Mouse (Mus musculus) forebrain, postnatal 0 days (tissue): Measurements from ENCODE around the gene Tnfrsf12a. TPM values are rescaled to one million over a fixed set of nuclear protein-coding genes. Genes with fewer than 3 reads are reported as not detected.

Experiments
- ATAC-seq: fragments of 200-750 bp; cut with Nextera tagmentation; 2 replicates; pipeline ENCODE4 v1.8.0; 2017; ENCODE audit warnings: mild to moderate bottlenecking, moderate library complexity
- DNase-seq: peaks from one replicate; pipeline ENCODE4 v3.0.0-alpha.2; 2015
- H3K27ac ChIP-seq: fragments of 300-500 bp; sonication (generic); 2 replicates; pipeline ENCODE4 v1.5.1; 2014; ENCODE audit warnings: low read depth, mild to moderate bottlenecking, antibody characterized with exemption, low read length, moderate library complexity, mixed read lengths
- H3K27me3 ChIP-seq: fragments of 300-500 bp; sonication (generic); 2 replicates; pipeline ENCODE4 v1.6.1; 2014; ENCODE audit warnings: mild to moderate bottlenecking, low read length, mixed read lengths; ENCODE audit not compliant: insufficient read depth
- H3K36me3 ChIP-seq: fragments of 300-500 bp; sonication (generic); 2 replicates; pipeline ENCODE4 v1.6.1; 2014; ENCODE audit warnings: mild to moderate bottlenecking, moderate library complexity; ENCODE audit not compliant: insufficient read depth
- H3K4me1 ChIP-seq: fragments of 300-500 bp; sonication (generic); 2 replicates; pipeline ENCODE4 v1.6.1; 2014; ENCODE audit warnings: antibody characterized with exemption; ENCODE audit not compliant: insufficient read depth
- H3K4me2 ChIP-seq: fragments of 300-500 bp; sonication (generic); 2 replicates; pipeline ENCODE4 v1.6.1; 2014; ENCODE audit warnings: low read depth, mild to moderate bottlenecking, moderate library complexity
- H3K4me3 ChIP-seq: fragments of 300-500 bp; sonication (generic); 2 replicates; pipeline ENCODE4 v1.5.1; 2014; ENCODE audit warnings: low read depth, low read length, mixed read lengths
- H3K9ac ChIP-seq: fragments of 300-500 bp; sonication (generic); 2 replicates; pipeline ENCODE4 v1.6.1; 2014; ENCODE audit warnings: mild to moderate bottlenecking
- H3K9me3 ChIP-seq: fragments of 300-500 bp; sonication (generic); 2 replicates; pipeline ENCODE4 v1.6.1; 2016; ENCODE audit warnings: low read length
- CTCF ChIP-seq: sonication (generic); IDR thresholded peaks from 2 replicates; pipeline ENCODE4 v1.5.1; 2016; ENCODE audit warnings: antibody characterized with exemption, control low read depth, low read depth
- WGBS: fragments of 180-500 bp; shearing (Covaris S2); extraction: QIAGEN DNeasy Blood & Tissue Kit; methylation state at CpG from one replicate; pipeline ENCODE4 v1.1.7; 2014; 5-methylcytosine and 5-hydroxymethylcytosine counted together
- polyA plus RNA-seq: library from polyadenylated mRNA; unstranded; fragments of >200 nt; fragmentation: Nextera tagmentation; extraction: Ambion mirVana; gene quantifications from 2 replicates; pipeline ENCODE4 v1.2.1, GENCODE M21; 2015
- total RNA-seq: library from RNA; depleted of rRNA; stranded (reverse); fragments of >200 nt; gene quantifications from 2 replicates; pipeline ENCODE4 v1.2.3, GENCODE M21; 2014

Gene Tnfrsf12a
- total and polyA plus RNA-seq, 2 experiments from 2014 or later = 1.4 to 2.0 TPM

DNA sequence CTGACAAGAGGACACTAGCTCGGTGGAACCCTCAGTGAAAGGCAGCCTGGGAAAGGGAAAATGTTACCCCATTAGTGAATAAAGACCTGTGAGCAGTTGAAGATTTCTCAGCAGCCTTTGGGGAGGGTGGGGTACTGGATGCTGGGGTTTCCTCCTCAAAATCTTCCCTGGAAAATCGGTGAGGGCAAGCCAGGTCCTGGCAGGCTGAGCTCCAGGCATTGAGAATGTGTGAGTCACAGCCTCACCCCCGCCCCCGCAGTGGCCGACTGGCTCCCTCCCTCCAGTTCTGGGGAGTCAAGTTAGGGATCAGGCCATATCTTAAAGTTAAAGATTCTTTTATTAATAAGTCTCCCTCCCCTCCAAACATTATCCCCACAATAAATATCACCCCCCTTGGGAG lies 2.1 kb downstream of the Tnfrsf12a start:
- H3K36me3 ChIP-seq = 0 out of 2 replicates have a peak, but pooled peaks cover under 1% of the 10 kb centered on the region
- WGBS = 39% methylated on average over 5 of the region's 5 CpGs
- H3K4me3 ChIP-seq = no peak overlapping the region
- ATAC-seq = no peak
- no peak for TF ChIP-seq CTCF
- H3K9ac ChIP-seq = no peak overlapping the region
- no peak overlapping the region for H3K27ac ChIP-seq
- H3K9me3 ChIP-seq = no peaks in the 10 kb centered on the region
- H3K4me2 ChIP-seq = peak overlapping the region; percentile 85; the same call in 1 of the 2 replicates
- peaks cover 18% of the 10 kb centered on the region for H3K27me3 ChIP-seq
- H3K4me1 ChIP-seq = peaks cover 18% of the 10 kb centered on the region; the same call in 1 of the 2 replicates
- no peak for DNase-seq

DNA sequence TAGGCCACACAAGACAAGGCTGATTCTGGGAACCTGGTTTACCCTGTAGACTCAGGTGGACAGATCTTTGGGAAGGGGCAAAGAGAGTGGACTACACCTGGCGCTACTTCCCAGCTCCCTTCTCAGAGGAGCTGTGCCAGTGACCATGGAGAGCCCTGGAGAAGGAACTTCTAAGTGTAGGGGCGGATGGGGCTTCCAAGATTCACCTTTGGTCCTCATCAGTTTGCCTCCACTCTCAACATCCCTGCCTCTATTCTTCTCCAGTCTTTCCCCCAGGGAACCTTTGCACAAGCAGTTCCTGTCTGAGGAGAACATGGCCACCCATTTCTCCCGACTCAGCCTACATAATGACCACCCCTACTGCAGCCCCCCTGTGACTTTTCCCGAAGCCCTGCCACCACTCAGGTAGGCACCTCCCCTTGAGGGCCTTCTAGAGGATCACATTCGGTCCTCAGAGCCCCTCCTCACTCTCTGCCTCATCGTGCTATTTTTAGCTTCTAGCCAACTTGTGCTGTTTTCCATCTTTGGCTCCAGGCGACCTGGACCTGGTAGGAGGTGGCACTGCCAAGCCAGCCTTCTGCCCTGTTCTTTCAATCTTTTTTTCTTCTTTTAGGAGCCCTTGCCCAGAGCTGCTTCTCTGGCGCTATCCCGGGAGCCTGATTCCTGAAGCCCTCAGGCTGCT lies 2.9 kb downstream of the Tnfrsf12a start:
- H3K27ac ChIP-seq = no peak overlapping the region
- peaks cover 11% of the 10 kb centered on the region; the same call in 1 of the 2 replicates for H3K27me3 ChIP-seq
- no peak for TF ChIP-seq CTCF
- 0 out of 2 replicates have a peak, but pooled peaks cover 6% of the 10 kb centered on the region for H3K36me3 ChIP-seq
- H3K4me2 ChIP-seq = peak overlapping the region; percentile 85
- ATAC-seq = no peak
- 38% methylated on average over 9 of the region's 9 CpGs for WGBS
- no peak for DNase-seq
- peaks cover 18% of the 10 kb centered on the region; the same call in 1 of the 2 replicates for H3K4me1 ChIP-seq
- no peaks in the 10 kb centered on the region for H3K9me3 ChIP-seq
- H3K4me3 ChIP-seq = peak overlapping the region; percentile 71
- peak overlapping the region; percentile 72; the same call in 1 of the 2 replicates for H3K9ac ChIP-seq

DNA sequence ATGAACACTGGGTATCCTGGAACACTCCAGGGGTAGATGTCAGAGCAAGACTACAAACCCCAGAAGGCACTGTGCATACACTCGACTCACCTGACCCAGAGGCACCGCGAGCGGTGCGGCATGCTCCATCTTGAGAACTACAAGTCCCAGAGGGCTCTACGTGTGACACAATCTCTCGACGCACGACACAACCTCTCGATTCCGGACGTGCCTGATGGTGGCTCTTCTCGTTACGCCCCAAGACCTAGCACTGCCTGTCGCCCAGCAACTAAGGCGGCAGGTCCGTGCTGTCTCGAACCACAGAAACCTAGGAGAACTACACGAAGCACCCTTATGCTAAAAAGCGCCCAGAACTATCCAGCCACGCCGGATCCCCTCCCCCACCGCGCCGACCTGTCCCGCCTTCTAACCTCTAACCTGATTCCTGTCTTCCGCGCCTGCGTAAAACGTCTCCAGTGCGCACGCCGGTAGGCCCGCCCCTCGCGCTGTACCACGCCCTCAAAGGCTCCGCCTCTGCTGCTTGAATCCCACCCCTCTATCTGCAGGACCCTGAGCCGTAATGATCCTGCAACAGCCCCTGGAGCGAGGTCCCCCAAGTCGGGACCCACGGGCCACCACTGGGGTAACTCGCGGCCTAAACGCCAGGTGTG lies 3.7 kb downstream of the Tnfrsf12a start, which contains the start of the genes Hcfc1r1 and Thoc6:
TSS of gene Hcfc1r1 (plus strand) at position 173 of the 650 bp plus-strand sequence.
TSS of gene Thoc6 (minus strand) at position 459 of the 650 bp plus-strand sequence.
- DNase-seq (peak; percentile 97), ATAC-seq (peak; percentile 98)
- TF ChIP-seq CTCF = no peak
- Histone ChIP-seq H3K9me3 (no peaks in the 10 kb centered on the region), H3K4me2 (peak within 1 kb of the TSS; percentile 85), H3K27me3 (0 out of 2 replicates have a peak, but pooled peaks cover 3% of the 10 kb centered on the region), H3K4me3 (peak within 1 kb of the TSS; percentile 71), H3K4me1 (peaks cover 18% of the 10 kb centered on the region; the same call in 1 of the 2 replicates), H3K27ac (peak within 1 kb of the TSS; percentile 85), H3K9ac (peak within 1 kb of the TSS; percentile 72), H3K36me3 (peaks cover 14% of the 10 kb centered on the region; the same call in 1 of the 2 replicates)
- WGBS = under 1% methylated on average over 45 of the region's 45 CpGs

DNA sequence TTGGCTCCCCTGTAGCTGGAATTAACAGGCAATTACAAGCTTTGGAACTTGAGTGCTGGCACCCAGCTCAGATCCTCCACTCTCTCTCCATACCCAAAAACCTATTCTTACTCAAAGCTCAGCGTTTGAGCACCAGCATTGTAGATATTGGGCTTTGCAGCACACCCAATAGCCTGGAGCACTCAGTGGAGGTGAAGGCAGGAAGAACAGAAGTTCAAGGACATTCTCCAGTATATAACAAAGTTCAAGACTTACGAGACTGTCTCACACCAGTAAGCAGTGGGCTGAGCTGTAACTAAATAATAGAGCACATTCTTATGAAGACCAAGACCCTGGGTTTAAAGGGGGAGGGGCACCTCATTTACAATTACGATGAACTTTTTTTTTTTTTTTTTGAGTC lies 4.5 kb downstream of the Tnfrsf12a start:
- Histone ChIP-seq H3K9ac (peak overlapping the region; percentile 72; the same call in 1 of the 2 replicates), H3K27me3 (0 out of 2 replicates have a peak, but pooled peaks cover 3% of the 10 kb centered on the region), H3K27ac (no peak overlapping the region), H3K4me3 (peak overlapping the region; percentile 71), H3K9me3 (no peaks in the 10 kb centered on the region), H3K4me2 (peak overlapping the region; percentile 85), H3K4me1 (peaks cover 18% of the 10 kb centered on the region; the same call in 1 of the 2 replicates), H3K36me3 (peaks cover 15% of the 10 kb centered on the region)
- DNase-seq (no peak), ATAC-seq (no peak)
- 71% methylated on average over 3 of the region's 3 CpGs for WGBS
- no peak; the same call in 1 of the 2 replicates for TF ChIP-seq CTCF

DNA sequence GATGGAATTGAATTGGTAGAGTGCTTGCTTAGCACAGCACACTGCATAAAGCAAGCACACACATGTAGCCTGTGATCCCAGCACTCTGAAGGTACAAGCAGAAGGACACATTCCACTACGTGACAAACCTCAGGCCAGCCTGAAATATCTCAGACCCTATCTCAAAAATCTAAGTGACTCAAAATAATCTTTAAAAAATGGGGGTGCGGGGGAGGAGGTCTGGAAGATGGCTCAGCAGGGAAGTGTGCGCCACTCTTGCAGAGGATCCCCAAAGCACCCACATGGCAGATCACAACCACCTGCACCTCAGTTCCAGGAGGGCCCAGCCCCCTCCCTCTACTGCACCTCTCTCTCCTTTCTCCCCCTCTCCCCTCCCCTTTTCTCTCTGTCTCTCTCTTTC lies 5.7 kb downstream of the Tnfrsf12a start:
- H3K4me3 ChIP-seq = no peak overlapping the region
- WGBS = 100% methylated on average over 3 of the region's 3 CpGs
- peaks cover 14% of the 10 kb centered on the region; the same call in 1 of the 2 replicates for H3K4me1 ChIP-seq
- DNase-seq = no peak
- H3K9me3 ChIP-seq = no peaks in the 10 kb centered on the region
- no peak overlapping the region for H3K27ac ChIP-seq
- peaks cover 21% of the 10 kb centered on the region for H3K36me3 ChIP-seq
- no peak for TF ChIP-seq CTCF
- ATAC-seq = no peak
- 0 out of 2 replicates have a peak, but pooled peaks cover 3% of the 10 kb centered on the region for H3K27me3 ChIP-seq
- H3K4me2 ChIP-seq = no peak overlapping the region
- H3K9ac ChIP-seq = no peak overlapping the region

DNA sequence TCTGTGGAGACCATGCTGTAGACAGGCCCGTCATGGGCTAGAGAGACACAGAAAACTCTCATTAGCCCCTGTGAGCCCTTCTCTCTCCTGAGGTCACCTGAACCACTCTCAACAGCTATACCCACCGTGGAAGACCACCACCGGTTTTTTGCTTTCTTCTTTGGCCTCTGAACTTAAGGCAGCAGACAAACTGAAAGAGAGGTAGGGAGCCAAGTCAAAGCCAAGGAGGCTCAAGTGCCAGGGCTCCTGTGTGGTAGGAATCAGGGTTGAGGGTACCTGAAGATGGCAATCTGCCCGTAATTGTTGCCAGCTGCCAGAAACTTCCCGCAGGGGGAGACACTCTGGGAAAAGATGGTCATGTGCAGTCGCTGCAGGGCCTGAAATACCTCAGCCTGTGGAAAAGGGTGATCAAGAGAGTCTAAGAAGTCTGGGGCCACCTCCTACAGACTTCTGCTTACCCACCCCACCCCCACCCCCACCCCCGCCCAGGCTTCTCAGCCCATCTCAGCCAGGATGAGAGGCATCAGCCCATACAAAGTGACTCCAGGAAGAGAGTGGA lies 6.7 kb downstream of the Tnfrsf12a start:
- no peak for DNase-seq
- no peak overlapping the region for H3K4me3 ChIP-seq
- no peaks in the 10 kb centered on the region for H3K27me3 ChIP-seq
- no peak for ATAC-seq
- H3K4me1 ChIP-seq = 0 out of 2 replicates have a peak, but pooled peaks cover 8% of the 10 kb centered on the region
- H3K9ac ChIP-seq = no peak overlapping the region
- H3K4me2 ChIP-seq = no peak overlapping the region
- WGBS = 94% methylated on average over 7 of the region's 7 CpGs
- H3K36me3 ChIP-seq = peaks cover 25% of the 10 kb centered on the region
- no peak for TF ChIP-seq CTCF
- H3K9me3 ChIP-seq = no peaks in the 10 kb centered on the region
- no peak overlapping the region for H3K27ac ChIP-seq
